Mouse (Mus musculus): ENCODE data around the gene Clec9a.

- TF ChIP-seq CTCF (IDR thresholded peaks at IDR 0.05; ENCODE audit: low read depth, low read length) (no peak), TAL1 (conservative IDR thresholded peaks at IDR 0.05; ENCODE audit: low read depth, low read length) (no peak), POLR2AphosphoS5 (IDR thresholded peaks at IDR 0.05; ENCODE audit: insufficient replicate concordance, low read depth, low read length) (no peak)
These were observed 18.6 kb downstream of the Clec9a start for GRCm38 (mm10) chr6:129427281-129427680.
